Mouse (Mus musculus): ENCODE data around the gene Gm49510. TPM values are rescaled to one million over a fixed set of nuclear protein-coding genes. Genes with fewer than 3 reads are reported as not detected.
A peak's percentile ranks its signal among the peaks of the same experiment; 100 is the strongest.

Gene Gm49510
- total RNA-seq, 2 experiments from 2014 or later: 0.13 TPM; not detected in 1

- DNase-seq: no peak
- Histone ChIP-seq H3K27ac (0 out of 2 replicates have a peak overlapping the region, but pooled peaks have one; percentile 28), H3K4me3 (no peak overlapping the region)
- no peak for TF ChIP-seq CTCF (IDR thresholded peaks at IDR 0.05)
- intact Hi-C loops (cut with DNase I): no loop called here
Measured at GRCm38 (mm10) chr15:78889401-78889853, 10.0 kb upstream of the Gm49510 start.

DNA sequence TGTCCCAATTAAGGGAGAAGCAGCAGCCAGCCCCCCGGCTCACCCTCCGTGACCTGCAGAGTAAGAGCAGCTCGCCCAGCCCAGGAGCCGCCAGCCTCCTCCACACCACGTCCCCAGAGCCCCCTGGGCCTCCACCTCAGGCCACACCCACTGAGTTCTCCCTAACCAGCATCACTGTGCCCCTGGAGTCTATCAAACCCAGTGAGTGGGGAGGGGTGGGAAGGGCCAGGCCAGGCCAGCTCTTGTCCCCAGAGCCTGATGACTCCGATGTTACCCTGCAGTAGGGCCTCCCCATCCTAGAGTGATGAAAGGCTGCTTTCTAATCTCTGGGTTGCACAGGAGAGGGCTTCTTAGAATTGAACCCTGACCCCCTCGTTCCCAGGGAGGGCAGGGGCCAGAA lies 7.0 kb upstream of the Gm49510 start:
- Histone ChIP-seq H3K27ac (no peak overlapping the region), H3K4me3 (no peak overlapping the region)
- DNase-seq: no peak
- no peak for TF ChIP-seq CTCF (IDR thresholded peaks at IDR 0.05)
- intact Hi-C loops (cut with DNase I): no loop called here

DNA sequence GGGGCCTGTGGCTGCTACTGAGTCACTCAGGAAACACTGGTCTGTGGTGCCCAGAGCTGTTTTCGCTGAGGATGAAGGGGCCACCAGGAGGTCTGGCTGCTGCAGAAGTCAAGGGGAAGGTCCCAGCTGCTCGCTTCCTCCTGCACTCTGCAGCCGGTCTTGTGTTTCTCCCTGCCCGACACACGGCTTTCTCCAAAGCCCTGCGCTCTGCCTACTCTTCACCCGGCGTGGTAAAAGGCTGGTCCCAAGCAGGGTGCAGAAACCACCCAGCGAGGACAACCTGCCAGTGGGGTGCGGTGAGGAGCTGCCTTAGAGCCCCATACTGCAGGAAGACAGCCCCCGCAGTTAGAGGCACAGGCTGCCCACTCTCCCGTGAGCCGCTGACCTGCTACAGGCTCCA lies 4.7 kb upstream of the Gm49510 start:
- intact Hi-C loops (cut with DNase I): no loop called here
- DNase-seq: no peak
- no peak for TF ChIP-seq CTCF (IDR thresholded peaks at IDR 0.05)
- Histone ChIP-seq H3K27ac (no peak overlapping the region), H3K4me3 (no peak overlapping the region)

GRCm38 (mm10) chr15:78895741-78896140 lies 3.7 kb upstream of the Gm49510 start:
- intact Hi-C loops (cut with DNase I): no loop called here
- TF ChIP-seq CTCF (IDR thresholded peaks at IDR 0.05): no peak
- Histone ChIP-seq H3K4me3 (no peak overlapping the region), H3K27ac (no peak overlapping the region)
- DNase-seq: no peak

- intact Hi-C loops (cut with DNase I): no loop called here
- Histone ChIP-seq H3K27ac (no peak overlapping the region), H3K4me3 (no peak overlapping the region)
- DNase-seq: no peak
- TF ChIP-seq CTCF (IDR thresholded peaks at IDR 0.05): no peak
Measured at GRCm38 (mm10) chr15:78896149-78896548, 3.3 kb upstream of the Gm49510 start.

- intact Hi-C loops (cut with DNase I): no loop called here
- no peak for DNase-seq
- TF ChIP-seq CTCF (IDR thresholded peaks at IDR 0.05): no peak
- H3K4me3 ChIP-seq: no peak overlapping the region
- no peak overlapping the region for H3K27ac ChIP-seq
Measured at GRCm38 (mm10) chr15:78897488-78897887, 2.0 kb upstream of the Gm49510 start.

GRCm38 (mm10) chr15:78898507-78899001 lies 913 bp upstream of the Gm49510 start:
- intact Hi-C loops (cut with DNase I): no loop called here
- no peak for DNase-seq
- TF ChIP-seq CTCF (IDR thresholded peaks at IDR 0.05): no peak
- H3K27ac ChIP-seq: no peak overlapping the region; the same call in 1 of the 2 replicates
- H3K4me3 ChIP-seq: peak overlapping the region; percentile 78

DNA sequence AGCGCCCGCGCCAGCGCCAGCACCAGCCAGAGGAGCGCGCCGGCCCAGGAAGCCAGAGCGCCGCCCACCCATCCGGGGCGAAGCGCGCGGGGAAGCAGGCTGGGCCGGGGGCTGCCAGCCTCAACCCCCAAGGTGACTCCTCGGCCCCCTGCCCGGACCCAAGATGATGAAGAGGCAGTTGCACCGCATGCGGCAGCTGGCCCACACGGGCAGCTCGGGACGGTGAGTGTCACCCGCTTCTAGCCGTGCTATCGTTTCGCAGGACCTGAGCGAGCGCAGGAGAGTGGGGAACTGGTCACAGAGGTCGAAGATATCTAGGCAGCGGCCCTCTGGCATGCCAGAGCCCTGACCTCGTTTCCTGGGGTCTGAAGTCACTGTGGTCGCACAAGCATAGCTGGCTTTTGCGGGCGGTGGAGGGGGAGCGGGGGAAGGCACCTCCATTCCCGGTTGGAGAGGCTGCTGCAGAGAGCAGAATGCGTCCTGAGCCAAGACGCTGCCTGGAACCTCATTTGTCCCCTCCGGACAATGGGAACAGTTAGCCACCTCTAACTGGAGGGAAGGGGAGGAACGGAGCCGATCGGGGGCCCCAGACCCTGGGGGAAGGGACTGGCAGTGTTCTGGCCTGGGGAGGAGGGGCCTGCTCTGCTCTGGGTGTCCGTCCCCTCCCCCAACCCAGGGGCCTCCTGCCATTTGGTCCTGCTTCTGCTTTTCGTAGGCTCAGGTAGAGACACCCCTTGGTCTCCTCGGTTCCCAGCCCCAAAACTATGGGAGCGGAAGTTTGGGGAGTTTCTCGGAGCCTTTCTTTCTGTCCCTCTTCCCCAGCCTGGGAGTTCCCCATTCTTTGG lies 495 bp downstream of the Gm49510 start, which contains the start of gene Sh3bp1:
Sh3bp1 (plus strand) TSS at position 29 of the 845 bp plus-strand sequence.
- H3K27ac ChIP-seq: peak within 1 kb of the TSS; percentile 78
- peak; percentile 83 for DNase-seq
- no peak for TF ChIP-seq CTCF (IDR thresholded peaks at IDR 0.05)
- intact Hi-C loops (cut with DNase I): loop anchor here (5.0 kb wide), 1 partner anchor 42 kb away; no protein-coding TSS in a partner anchor
- H3K4me3 ChIP-seq: peak within 1 kb of the TSS; percentile 78

DNA sequence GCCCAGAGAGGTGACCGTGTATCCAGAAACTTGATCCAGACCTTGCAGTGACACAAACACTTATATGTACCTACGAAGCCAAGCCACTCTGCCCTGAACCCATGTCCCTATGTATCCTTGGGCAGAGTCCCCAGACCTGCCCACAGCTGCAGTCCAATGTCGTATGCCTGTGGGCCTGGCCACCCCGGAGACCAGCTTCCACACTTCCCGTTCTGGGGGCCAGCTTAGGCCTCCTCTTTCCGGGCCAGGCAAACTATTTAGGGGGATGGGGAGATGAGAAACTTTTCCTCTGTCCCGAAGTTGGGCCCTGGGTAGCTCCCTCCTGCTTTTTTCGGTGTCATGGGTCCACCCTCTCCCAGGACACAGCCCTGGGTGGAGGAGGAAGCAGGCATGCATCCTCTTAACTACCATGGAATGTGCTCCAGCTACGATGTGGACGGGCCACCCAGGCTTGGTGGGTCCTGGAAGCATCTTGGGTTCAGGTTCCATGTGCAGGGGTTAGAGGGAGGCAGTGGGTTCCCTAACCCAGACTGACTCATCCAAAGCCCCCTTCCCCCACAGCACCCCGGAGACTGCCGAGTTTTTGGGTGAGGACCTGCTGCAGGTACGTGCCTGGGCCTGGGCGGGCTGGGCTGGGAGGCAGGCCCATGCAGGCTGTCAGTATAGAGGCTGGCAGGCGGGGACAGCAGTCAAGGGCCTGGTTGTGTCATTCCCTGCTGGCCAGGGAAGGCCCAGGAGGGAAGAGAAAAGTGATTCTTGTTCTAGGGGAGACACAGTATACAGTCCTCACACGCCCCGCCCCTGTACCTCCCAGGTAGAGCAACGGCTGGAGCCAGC lies 1.3 kb downstream of the Gm49510 start:
- H3K27ac ChIP-seq: peak overlapping the region; percentile 78
- H3K4me3 ChIP-seq: peak overlapping the region; percentile 78
- peak; percentile 48 for DNase-seq
- intact Hi-C loops (cut with DNase I): loop anchor here (5.0 kb wide), 1 partner anchor 41 kb away; no protein-coding TSS in a partner anchor
- TF ChIP-seq CTCF (IDR thresholded peaks at IDR 0.05): no peak

GRCm38 (mm10) chr15:78901422-78901789 lies 1.9 kb downstream of the Gm49510 start:
- H3K4me3 ChIP-seq: peak overlapping the region; percentile 78; the same call in 1 of the 2 replicates
- H3K27ac ChIP-seq: 0 out of 2 replicates have a peak overlapping the region, but pooled peaks have one; percentile 8
- TF ChIP-seq CTCF (IDR thresholded peaks at IDR 0.05): no peak
- intact Hi-C loops (cut with DNase I): loop anchor here (5.0 kb wide), 1 partner anchor 41 kb away; no protein-coding TSS in a partner anchor
- no peak for DNase-seq

- peak; percentile 89 for TF ChIP-seq CTCF (IDR thresholded peaks at IDR 0.05)
- Histone ChIP-seq H3K27ac (peak overlapping the region; percentile 71), H3K4me3 (no peak overlapping the region)
- intact Hi-C loops (cut with DNase I): loop anchor here (5.0 kb wide), 1 partner anchor 39 kb away; no protein-coding TSS in a partner anchor
- DNase-seq: peak; percentile 81
Measured at GRCm38 (mm10) chr15:78903243-78903642, 3.8 kb downstream of the Gm49510 start.

- H3K27ac ChIP-seq: no peak overlapping the region
- no peak overlapping the region for H3K4me3 ChIP-seq
- TF ChIP-seq CTCF (IDR thresholded peaks at IDR 0.05): no peak
- intact Hi-C loops (cut with DNase I): no loop called here
- no peak for DNase-seq
Measured at GRCm38 (mm10) chr15:78908399-78908798, 8.9 kb downstream of the Gm49510 start.

Measured in gastrocnemius, adult 2 months (tissue).